Mouse (Mus musculus): Measurements from ENCODE around the gene Polr2m. TPM values are rescaled to one million over a fixed set of nuclear protein-coding genes. Genes with fewer than 3 reads are reported as not detected.

Polr2m gene
- polyA plus RNA-seq, 1 experiment from 2014 or later: 305 TPM

GRCm38 (mm10) chr9:71475536-71475935 lies 10.2 kb downstream of the Polr2m start:
- Histone ChIP-seq H3K4me3 (ENCODE audit: control insufficient read depth in 1 of 2, insufficient read depth in 1 of 2, low read depth in 1 of 2, low read length in 2 of 2) (no peak overlapping the region), H3K27me3 (ENCODE audit: control insufficient read depth, insufficient read depth, low read length) (no peaks in the 10 kb centered on the region), H3K9me3 (ENCODE audit: control insufficient read depth, low read length) (peaks cover 6% of the 10 kb centered on the region; the same call in 1 of the 2 replicates), H3K27ac (replicated peaks in 1 of 2; ENCODE audit: control insufficient read depth in 1 of 2, insufficient read depth in 1 of 2, low read depth in 2 of 2, low read length in 2 of 2) (no peak overlapping the region), H3K4me2 (ENCODE audit: low read length) (no peak overlapping the region), H3K36me3 (ENCODE audit: control insufficient read depth, insufficient read depth, low read length) (peaks cover 69% of the 10 kb centered on the region), H3K9ac (ENCODE audit: low read length) (no peak overlapping the region), H3K4me1 (ENCODE audit: control insufficient read depth in 2 of 2, insufficient read depth in 2 of 2, low read length in 2 of 2) (no peaks in the 10 kb centered on the region)
- WGBS: 95% methylated on average over 4 of the region's 4 CpGs
- ATAC-seq (ENCODE audit: insufficient number of reproducible peaks, insufficient read depth, low FRiP score, low read depth): no peak

- no peak for ATAC-seq (ENCODE audit: insufficient number of reproducible peaks, insufficient read depth, low FRiP score, low read depth)
- no peak overlapping the region for H3K27ac ChIP-seq (replicated peaks in 1 of 2; ENCODE audit: control insufficient read depth in 1 of 2, insufficient read depth in 1 of 2, low read depth in 2 of 2, low read length in 2 of 2)
These were observed 18.3 kb downstream of the Polr2m start for GRCm38 (mm10) chr9:71467434-71467833.

DNA sequence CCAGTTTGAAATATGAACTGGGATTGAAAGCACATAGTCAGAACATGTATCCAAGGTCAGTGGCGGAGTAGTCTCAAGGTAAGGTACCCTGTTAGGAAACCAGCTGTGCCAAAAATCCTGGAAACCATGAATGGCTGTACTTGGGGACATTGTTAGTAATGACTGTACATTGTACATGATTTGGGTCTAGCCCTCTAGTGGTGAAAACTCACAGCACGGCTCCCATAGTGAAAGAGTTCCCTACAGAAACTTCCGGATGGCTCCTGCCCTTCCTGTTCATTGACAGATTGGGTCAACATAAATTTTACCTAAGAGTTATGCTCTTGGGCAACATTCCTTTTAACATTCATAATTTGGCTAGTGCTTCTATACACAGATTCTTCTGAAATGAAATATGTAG lies 19.6 kb downstream of the Polr2m start:
- WGBS: 62% methylated on average over 3 of the region's 3 CpGs
- Histone ChIP-seq H3K9ac (ENCODE audit: low read length) (no peak overlapping the region), H3K27ac (replicated peaks in 1 of 2; ENCODE audit: control insufficient read depth in 1 of 2, insufficient read depth in 1 of 2, low read depth in 2 of 2, low read length in 2 of 2) (no peak overlapping the region), H3K4me2 (ENCODE audit: low read length) (no peak overlapping the region), H3K4me3 (ENCODE audit: control insufficient read depth in 1 of 2, insufficient read depth in 1 of 2, low read depth in 1 of 2, low read length in 2 of 2) (no peak overlapping the region), H3K4me1 (ENCODE audit: control insufficient read depth in 2 of 2, insufficient read depth in 2 of 2, low read length in 2 of 2) (peaks cover 4 to 12% of the 10 kb centered on the region in 2 experiments), H3K9me3 (ENCODE audit: control insufficient read depth, low read length) (no peaks in the 10 kb centered on the region), H3K36me3 (ENCODE audit: control insufficient read depth, insufficient read depth, low read length) (no peaks in the 10 kb centered on the region), H3K27me3 (ENCODE audit: control insufficient read depth, insufficient read depth, low read length) (no peaks in the 10 kb centered on the region)
- ATAC-seq (ENCODE audit: insufficient number of reproducible peaks, insufficient read depth, low FRiP score, low read depth): no peak

More at GRCm38 (mm10) chr9:71467434-71467833, 18.3 kb downstream of the Polr2m start:
- no peaks in the 10 kb centered on the region for H3K36me3 ChIP-seq (ENCODE audit: control insufficient read depth, insufficient read depth, low read length)
- no peaks in the 10 kb centered on the region for H3K9me3 ChIP-seq (ENCODE audit: control insufficient read depth, low read length)
- H3K9ac ChIP-seq (ENCODE audit: low read length): no peak overlapping the region
- no peak overlapping the region for H3K4me2 ChIP-seq (ENCODE audit: low read length)
- 41% methylated on average over 4 of the region's 4 CpGs for WGBS
- H3K4me1 ChIP-seq (ENCODE audit: control insufficient read depth in 2 of 2, insufficient read depth in 2 of 2, low read length in 2 of 2): peaks cover 4 to 12% of the 10 kb centered on the region in 2 experiments
- H3K4me3 ChIP-seq (ENCODE audit: control insufficient read depth in 1 of 2, insufficient read depth in 1 of 2, low read depth in 1 of 2, low read length in 2 of 2): no peak overlapping the region
- no peaks in the 10 kb centered on the region for H3K27me3 ChIP-seq (ENCODE audit: control insufficient read depth, insufficient read depth, low read length)

DNA sequence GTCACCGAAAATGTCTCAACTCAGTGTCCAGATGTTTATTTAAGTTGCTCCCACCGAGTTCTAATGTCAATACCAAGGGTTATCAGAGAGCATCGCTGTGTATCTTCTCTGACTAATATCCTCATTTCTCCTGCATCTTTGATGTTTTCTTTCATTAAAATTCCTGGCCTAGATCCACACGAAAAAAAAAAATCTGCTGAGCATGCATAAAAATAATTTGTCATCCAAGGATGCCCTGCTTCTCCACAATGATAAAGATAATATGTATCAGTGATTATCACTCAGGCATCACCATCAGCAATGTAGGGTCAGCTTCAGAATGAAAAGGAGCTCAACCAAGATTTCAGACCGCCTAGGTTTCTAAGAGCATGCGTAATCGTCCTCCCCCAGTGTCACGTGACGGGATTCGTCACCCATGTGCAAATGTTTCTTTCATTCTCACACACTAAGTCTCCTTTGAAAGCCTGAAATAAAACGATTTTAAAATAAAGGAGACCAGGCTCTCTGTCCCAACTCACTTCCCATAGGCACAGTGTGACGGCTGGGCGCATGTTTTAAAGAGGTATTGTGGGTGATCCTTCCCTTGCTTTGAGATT lies 22.6 kb downstream of the Polr2m start:
- Histone ChIP-seq H3K4me1 (ENCODE audit: control insufficient read depth in 2 of 2, insufficient read depth in 2 of 2, low read length in 2 of 2) (peaks cover 4 to 10% of the 10 kb centered on the region in 2 experiments), H3K4me3 (ENCODE audit: control insufficient read depth in 1 of 2, insufficient read depth in 1 of 2, low read depth in 1 of 2, low read length in 2 of 2) (no peak overlapping the region), H3K36me3 (ENCODE audit: control insufficient read depth, insufficient read depth, low read length) (no peaks in the 10 kb centered on the region), H3K9ac (ENCODE audit: low read length) (no peak overlapping the region), H3K9me3 (ENCODE audit: control insufficient read depth, low read length) (no peaks in the 10 kb centered on the region), H3K27me3 (ENCODE audit: control insufficient read depth, insufficient read depth, low read length) (no peaks in the 10 kb centered on the region), H3K4me2 (ENCODE audit: low read length) (no peak overlapping the region), H3K27ac (replicated peaks in 1 of 2; ENCODE audit: control insufficient read depth in 1 of 2, insufficient read depth in 1 of 2, low read depth in 2 of 2, low read length in 2 of 2) (no peak overlapping the region)
- no peak for ATAC-seq (ENCODE audit: insufficient number of reproducible peaks, insufficient read depth, low FRiP score, low read depth)
- 67% methylated on average over 13 of the region's 13 CpGs for WGBS

GRCm38 (mm10) chr9:71456738-71457137 lies 29.0 kb downstream of the Polr2m start:
- H3K27ac ChIP-seq (replicated peaks in 1 of 2; ENCODE audit: control insufficient read depth in 1 of 2, insufficient read depth in 1 of 2, low read depth in 2 of 2, low read length in 2 of 2): no peak overlapping the region
- no peak overlapping the region for H3K9ac ChIP-seq (ENCODE audit: low read length)
- H3K9me3 ChIP-seq (ENCODE audit: control insufficient read depth, low read length): no peaks in the 10 kb centered on the region
- H3K4me1 ChIP-seq (ENCODE audit: control insufficient read depth in 2 of 2, insufficient read depth in 2 of 2, low read length in 2 of 2): peaks cover 7 to 11% of the 10 kb centered on the region in 2 experiments
- no peaks in the 10 kb centered on the region for H3K27me3 ChIP-seq (ENCODE audit: control insufficient read depth, insufficient read depth, low read length)
- ATAC-seq (ENCODE audit: insufficient number of reproducible peaks, insufficient read depth, low FRiP score, low read depth): no peak
- H3K36me3 ChIP-seq (ENCODE audit: control insufficient read depth, insufficient read depth, low read length): no peaks in the 10 kb centered on the region
- H3K4me3 ChIP-seq (ENCODE audit: control insufficient read depth in 1 of 2, insufficient read depth in 1 of 2, low read depth in 1 of 2, low read length in 2 of 2): no peak overlapping the region
- no peak overlapping the region for H3K4me2 ChIP-seq (ENCODE audit: low read length)
- WGBS: 92% methylated on average over 4 of the region's 4 CpGs

DNA sequence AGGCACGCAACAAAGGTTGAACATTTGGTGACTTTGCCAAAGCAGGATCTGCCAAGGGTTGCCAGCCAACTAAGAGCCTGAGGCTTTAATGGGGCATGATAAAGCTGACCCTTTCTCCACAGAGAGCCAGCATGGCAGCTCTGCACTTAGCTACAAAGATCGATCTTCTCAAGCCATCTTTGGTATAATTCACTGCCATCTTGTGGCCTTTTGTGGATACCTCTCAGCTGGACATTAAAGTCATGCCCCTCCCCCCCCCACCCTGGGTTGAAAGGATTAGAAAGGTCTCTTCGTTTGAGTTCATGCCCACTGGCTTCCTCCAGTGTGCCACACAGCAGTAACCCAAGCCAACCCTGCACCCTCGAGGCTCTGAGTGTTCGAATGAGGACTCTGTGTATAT lies 31.8 kb downstream of the Polr2m start:
- ATAC-seq (ENCODE audit: insufficient number of reproducible peaks, insufficient read depth, low FRiP score, low read depth): no peak
- H3K27me3 ChIP-seq (ENCODE audit: control insufficient read depth, insufficient read depth, low read length): 0 out of 2 replicates have a peak, but pooled peaks cover 2% of the 10 kb centered on the region
- no peak overlapping the region for H3K4me2 ChIP-seq (ENCODE audit: low read length)
- 63% methylated on average over 5 of the region's 5 CpGs for WGBS
- H3K9ac ChIP-seq (ENCODE audit: low read length): no peak overlapping the region
- peaks cover 7 to 11% of the 10 kb centered on the region in 2 experiments for H3K4me1 ChIP-seq (ENCODE audit: control insufficient read depth in 2 of 2, insufficient read depth in 2 of 2, low read length in 2 of 2)
- H3K27ac ChIP-seq (replicated peaks in 1 of 2; ENCODE audit: control insufficient read depth in 1 of 2, insufficient read depth in 1 of 2, low read depth in 2 of 2, low read length in 2 of 2): no peak overlapping the region
- H3K9me3 ChIP-seq (ENCODE audit: control insufficient read depth, low read length): no peaks in the 10 kb centered on the region
- no peak overlapping the region for H3K4me3 ChIP-seq (ENCODE audit: control insufficient read depth in 1 of 2, insufficient read depth in 1 of 2, low read depth in 1 of 2, low read length in 2 of 2)
- H3K36me3 ChIP-seq (ENCODE audit: control insufficient read depth, insufficient read depth, low read length): no peaks in the 10 kb centered on the region

DNA sequence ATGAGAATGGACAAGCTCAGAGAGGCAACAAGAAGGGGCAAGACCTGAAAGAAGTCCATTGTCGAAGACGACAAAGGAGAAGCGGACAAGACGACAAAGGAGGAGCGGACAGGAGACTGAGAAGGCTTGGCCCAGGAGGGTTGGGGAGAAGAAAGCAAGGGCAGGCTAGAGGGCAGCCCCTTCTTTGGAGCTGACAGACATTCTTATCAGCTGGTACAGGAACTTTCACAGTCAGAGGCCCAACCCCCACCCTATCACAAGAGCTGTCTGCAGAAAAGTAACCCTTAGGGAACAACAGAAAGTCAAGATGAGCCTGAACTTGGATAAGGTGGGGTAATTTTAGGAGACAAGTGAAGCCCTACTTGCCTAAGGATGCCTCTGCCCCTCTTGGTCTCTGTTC lies 32.4 kb downstream of the Polr2m start:
- WGBS: 34% methylated on average over 5 of the region's 5 CpGs
- no peak overlapping the region for H3K27ac ChIP-seq (replicated peaks in 1 of 2; ENCODE audit: control insufficient read depth in 1 of 2, insufficient read depth in 1 of 2, low read depth in 2 of 2, low read length in 2 of 2)
- no peak for ATAC-seq (ENCODE audit: insufficient number of reproducible peaks, insufficient read depth, low FRiP score, low read depth)

DNA sequence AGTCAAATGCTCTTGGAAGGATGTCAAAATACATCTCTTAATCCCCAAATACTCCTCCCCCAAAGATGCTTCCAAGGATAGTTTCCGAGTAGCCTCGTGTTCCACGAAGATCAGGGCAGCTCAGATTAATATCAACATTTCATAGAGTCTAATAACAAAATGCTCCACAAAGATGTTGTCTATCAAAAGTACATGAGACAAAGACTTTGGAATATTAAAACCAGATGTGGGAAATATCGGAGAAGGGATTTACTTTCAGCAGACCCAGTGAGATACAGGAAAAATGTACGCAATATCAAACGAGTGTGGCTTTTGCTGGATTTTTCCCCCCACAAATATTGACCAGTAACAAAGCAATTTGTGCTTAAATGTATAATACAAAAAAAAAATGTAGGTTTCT lies 35.1 kb downstream of the Polr2m start:
- WGBS: 86% methylated on average over 6 of the region's 6 CpGs
- no peak overlapping the region for H3K27ac ChIP-seq (replicated peaks in 1 of 2; ENCODE audit: control insufficient read depth in 1 of 2, insufficient read depth in 1 of 2, low read depth in 2 of 2, low read length in 2 of 2)
- ATAC-seq (ENCODE audit: insufficient number of reproducible peaks, insufficient read depth, low FRiP score, low read depth): no peak
- no peaks in the 10 kb centered on the region for H3K36me3 ChIP-seq (ENCODE audit: control insufficient read depth, insufficient read depth, low read length)
- peaks cover 7 to 11% of the 10 kb centered on the region in 2 experiments for H3K4me1 ChIP-seq (ENCODE audit: control insufficient read depth in 2 of 2, insufficient read depth in 2 of 2, low read length in 2 of 2)
- H3K9me3 ChIP-seq (ENCODE audit: control insufficient read depth, low read length): no peaks in the 10 kb centered on the region
- 0 out of 2 replicates have a peak, but pooled peaks cover 2% of the 10 kb centered on the region for H3K27me3 ChIP-seq (ENCODE audit: control insufficient read depth, insufficient read depth, low read length)
- no peak overlapping the region for H3K9ac ChIP-seq (ENCODE audit: low read length)
- no peak overlapping the region for H3K4me2 ChIP-seq (ENCODE audit: low read length)
- H3K4me3 ChIP-seq (ENCODE audit: control insufficient read depth in 1 of 2, insufficient read depth in 1 of 2, low read depth in 1 of 2, low read length in 2 of 2): no peak overlapping the region

More for the DNA sequence above, 32.4 kb downstream of the Polr2m start:
- peaks cover 7 to 11% of the 10 kb centered on the region in 2 experiments for H3K4me1 ChIP-seq (ENCODE audit: control insufficient read depth in 2 of 2, insufficient read depth in 2 of 2, low read length in 2 of 2)
- no peak overlapping the region for H3K4me3 ChIP-seq (ENCODE audit: control insufficient read depth in 1 of 2, insufficient read depth in 1 of 2, low read depth in 1 of 2, low read length in 2 of 2)
- H3K9ac ChIP-seq (ENCODE audit: low read length): no peak overlapping the region
- H3K27me3 ChIP-seq (ENCODE audit: control insufficient read depth, insufficient read depth, low read length): 0 out of 2 replicates have a peak, but pooled peaks cover 2% of the 10 kb centered on the region
- no peaks in the 10 kb centered on the region for H3K9me3 ChIP-seq (ENCODE audit: control insufficient read depth, low read length)
- H3K36me3 ChIP-seq (ENCODE audit: control insufficient read depth, insufficient read depth, low read length): no peaks in the 10 kb centered on the region
- no peak overlapping the region for H3K4me2 ChIP-seq (ENCODE audit: low read length)
